Mouse (Mus musculus) erythroblast, embryonic 14.5 days (primary cell): ENCODE measurements around the gene Npff.

Source experiments
- GATA1 ChIP-seq: IDR thresholded peaks from 2 replicates; pipeline ENCODE4 v1.6.1; 2012; ENCODE audit warnings: low read length, inconsistent platforms, mixed read lengths
- TAL1 ChIP-seq: IDR thresholded peaks from 3 replicates; pipeline ENCODE4 v1.6.1; 2012; ENCODE audit warnings: low read length, inconsistent platforms, mixed read lengths

DNA sequence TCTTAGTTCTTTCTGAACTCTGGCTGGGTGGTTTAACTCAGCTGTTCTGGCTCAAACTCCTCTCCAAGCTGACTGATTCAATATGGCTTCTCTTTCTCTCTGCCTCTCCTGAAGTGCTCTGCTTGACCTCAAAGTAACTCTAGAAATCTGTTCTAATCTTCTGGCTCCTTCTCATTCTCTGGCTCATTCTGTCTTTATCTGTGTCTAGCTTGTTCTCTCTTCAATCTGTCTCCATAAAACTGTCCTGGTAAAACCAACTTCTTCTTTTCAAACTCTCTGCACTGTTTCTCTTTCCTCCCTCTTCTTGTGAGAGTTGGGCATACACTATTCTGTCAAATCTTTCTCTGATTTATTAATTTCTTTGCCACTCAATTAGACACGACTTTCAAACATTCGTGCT, 43.1 kb upstream of the Npff start:
- no peak for TF ChIP-seq GATA1
- no peak for TF ChIP-seq TAL1
